ENCODE assay signal across 10 mouse cellular contexts in the genomic region with DNA sequence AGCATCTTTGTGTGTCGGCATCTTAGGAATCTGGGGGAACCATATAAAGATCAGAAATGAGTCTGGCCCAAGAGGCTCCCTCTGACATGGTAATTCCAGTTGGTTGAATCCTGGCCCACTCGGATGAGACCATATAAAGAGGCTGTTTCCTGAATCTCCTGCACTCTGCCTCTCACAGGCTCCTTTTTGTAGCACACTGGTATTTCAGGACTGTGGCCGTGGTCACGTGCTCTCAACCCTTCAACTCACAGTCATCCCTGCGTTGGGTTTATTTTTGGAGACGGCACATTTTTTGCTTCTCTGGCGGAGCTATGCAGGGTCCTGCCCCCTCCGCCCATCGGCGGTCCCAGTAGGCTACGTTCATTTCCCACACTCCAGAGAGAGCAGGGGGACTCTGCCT. TPM values are rescaled to one million over a fixed set of nuclear protein-coding genes. Genes with fewer than 3 reads are reported as not detected.
DNase-seq lines count a peak whose midpoint lies in the region; ATAC-seq and TF ChIP-seq lines count a peak whose summit lies in the region.
"Had no signal": no experiment of that assay in that cellular context is flagged by ENCODE, and none has a peak within 500 bp of the region (broad histone marks: within the 10 kb centered on the region; RNA-seq: fewer than 3 reads in every experiment).

No protein-coding gene starts in this region.

- no peak for TF ChIP-seq EP300 in lung, postnatal 0 days (IDR thresholded peaks at IDR 0.05)

- H3K4me2 ChIP-seq in forebrain, embryonic 14.5 days (ENCODE audit: low read length) = no peak overlapping the region
- no peak overlapping the region for H3K4me2 ChIP-seq in forebrain, embryonic 13.5 days
- H3K4me2 ChIP-seq in intestine, embryonic 16.5 days (ENCODE audit: low read depth, low read length) = no peak overlapping the region
- H3K4me2 ChIP-seq in lung, postnatal 0 days (replicated peaks; ENCODE audit: low read depth, low read length) = no peak overlapping the region
- H3K4me2 ChIP-seq in forebrain, embryonic 15.5 days (replicated peaks) = no peak overlapping the region
- H3K4me2 ChIP-seq: hindbrain, embryonic 15.5 days had no signal

- H3K4me3 ChIP-seq in forebrain, embryonic 14.5 days (ENCODE audit: low read depth, low read length) = no peak overlapping the region
- no peak overlapping the region for H3K4me3 ChIP-seq in forebrain, embryonic 13.5 days
- no peak overlapping the region for H3K4me3 ChIP-seq in embryonic fibroblast, embryonic 13.5 days (ENCODE audit: insufficient read depth, low read length)
- no peak overlapping the region for H3K4me3 ChIP-seq in intestine, embryonic 16.5 days (ENCODE audit: low read length)
- no peak overlapping the region for H3K4me3 ChIP-seq in lung, postnatal 0 days (ENCODE audit: low read depth, low read length)
- no peak overlapping the region for H3K4me3 ChIP-seq in forebrain, embryonic 15.5 days
- H3K4me3 ChIP-seq: hindbrain, embryonic 15.5 days had no signal

- no peak for ATAC-seq in forebrain, embryonic 14.5 days
- ATAC-seq in forebrain, embryonic 13.5 days = no peak
- ATAC-seq in intestine, embryonic 16.5 days = peak; percentile 61
- peak; percentile 89 for ATAC-seq in lung, postnatal 0 days
- ATAC-seq in forebrain, embryonic 15.5 days (replicated peaks) = no peak

- TF ChIP-seq CTCF in embryonic fibroblast, embryonic 13.5 days (IDR thresholded peaks at IDR 0.05; ENCODE audit: borderline replicate concordance, insufficient read depth, low read length) = no peak
- TF ChIP-seq CTCF in lung, postnatal 0 days (IDR thresholded peaks at IDR 0.05) = no peak

- H3K9me3 ChIP-seq in forebrain, embryonic 14.5 days (replicated peaks; ENCODE audit: control insufficient read depth, low read length) = no peaks in the 10 kb centered on the region
- no peaks in the 10 kb centered on the region for H3K9me3 ChIP-seq in forebrain, embryonic 13.5 days (replicated peaks)
- H3K9me3 ChIP-seq in intestine, embryonic 16.5 days (ENCODE audit: control insufficient read depth, low read length) = no peaks in the 10 kb centered on the region
- no peaks in the 10 kb centered on the region for H3K9me3 ChIP-seq in lung, postnatal 0 days (ENCODE audit: low read length)
- no peaks in the 10 kb centered on the region for H3K9me3 ChIP-seq in forebrain, embryonic 15.5 days
- H3K9me3 ChIP-seq: hindbrain, embryonic 15.5 days had no signal

- no peak for TF ChIP-seq POLR2A in embryonic fibroblast, embryonic 13.5 days (IDR thresholded peaks at IDR 0.05; ENCODE audit: low read depth, low read length)

- no peak for DNase-seq in forebrain, embryonic 14.5 days (ENCODE audit: low spot score)
- DNase-seq in lung, postnatal 0 days (ENCODE audit: low spot score) = peak; percentile 82
- DNase-seq in retina, postnatal 1 day = no peak
- DNase-seq in urinary bladder, adult 2 months (ENCODE audit: low spot score) = no peak

- H3K36me3 ChIP-seq in forebrain, embryonic 14.5 days (ENCODE audit: control insufficient read depth, insufficient read depth, low read length) = no peaks in the 10 kb centered on the region
- 0 out of 2 replicates have a peak, but pooled peaks cover 4% of the 10 kb centered on the region for H3K36me3 ChIP-seq in forebrain, embryonic 13.5 days (ENCODE audit: poor library complexity, severe bottlenecking)
- no peaks in the 10 kb centered on the region for H3K36me3 ChIP-seq in intestine, embryonic 16.5 days (ENCODE audit: control insufficient read depth, insufficient read depth, low read length)
- H3K36me3 ChIP-seq in lung, postnatal 0 days (ENCODE audit: insufficient read depth, low read length) = 0 out of 2 replicates have a peak, but pooled peaks cover 3% of the 10 kb centered on the region
- no peaks in the 10 kb centered on the region for H3K36me3 ChIP-seq in forebrain, embryonic 15.5 days
- H3K36me3 ChIP-seq: hindbrain, embryonic 15.5 days had no signal

- WGBS in forebrain, embryonic 14.5 days = 82% methylated on average over 11 of the region's 11 CpGs
- WGBS in forebrain, embryonic 13.5 days = 81% methylated on average over 11 of the region's 11 CpGs
- WGBS in intestine, embryonic 16.5 days = 58% methylated on average over 11 of the region's 11 CpGs
- 24% methylated on average over 11 of the region's 11 CpGs for WGBS in lung, postnatal 0 days
- WGBS in forebrain, embryonic 15.5 days = 79% methylated on average over 11 of the region's 11 CpGs

- H3K27ac ChIP-seq in forebrain, embryonic 14.5 days (ENCODE audit: low read depth, low read length) = no peak overlapping the region
- H3K27ac ChIP-seq in forebrain, embryonic 13.5 days = no peak overlapping the region
- peak overlapping the region; percentile 72 for H3K27ac ChIP-seq in embryonic fibroblast, embryonic 13.5 days (ENCODE audit: insufficient read depth, low read length)
- H3K27ac ChIP-seq in intestine, embryonic 16.5 days (ENCODE audit: low read length) = no peak overlapping the region
- H3K27ac ChIP-seq in lung, postnatal 0 days (ENCODE audit: low read length) = peak overlapping the region; percentile 72
- no peak overlapping the region for H3K27ac ChIP-seq in forebrain, embryonic 15.5 days (replicated peaks)
- H3K27ac ChIP-seq: liver, embryonic 14.5 days had no signal

- H3K4me1 ChIP-seq in forebrain, embryonic 14.5 days (ENCODE audit: control insufficient read depth, insufficient read depth, low read length) = peaks cover 15% of the 10 kb centered on the region
- H3K4me1 ChIP-seq in forebrain, embryonic 13.5 days = peaks cover 20% of the 10 kb centered on the region
- peaks cover 20% of the 10 kb centered on the region for H3K4me1 ChIP-seq in embryonic fibroblast, embryonic 13.5 days (ENCODE audit: control insufficient read depth, insufficient read depth, low read length)
- peaks cover 8% of the 10 kb centered on the region for H3K4me1 ChIP-seq in intestine, embryonic 16.5 days (ENCODE audit: control insufficient read depth, insufficient read depth, low read length)
- peaks cover 6% of the 10 kb centered on the region; the same call in 1 of the 2 replicates for H3K4me1 ChIP-seq in lung, postnatal 0 days (ENCODE audit: insufficient read depth, low read depth, low read length)
- H3K4me1 ChIP-seq in forebrain, embryonic 15.5 days = peaks cover 16% of the 10 kb centered on the region

- no peaks in the 10 kb centered on the region for H3K27me3 ChIP-seq in forebrain, embryonic 14.5 days (replicated peaks; ENCODE audit: control insufficient read depth, insufficient read depth, low read length)
- H3K27me3 ChIP-seq in forebrain, embryonic 13.5 days = no peaks in the 10 kb centered on the region
- H3K27me3 ChIP-seq in intestine, embryonic 16.5 days (replicated peaks; ENCODE audit: control insufficient read depth, insufficient read depth, low read length) = no peaks in the 10 kb centered on the region
- no peaks in the 10 kb centered on the region for H3K27me3 ChIP-seq in lung, postnatal 0 days (replicated peaks; ENCODE audit: insufficient read depth, low read length)
- H3K27me3 ChIP-seq in forebrain, embryonic 15.5 days = no peaks in the 10 kb centered on the region
- H3K27me3 ChIP-seq: hindbrain, embryonic 15.5 days had no signal

- 0 out of 2 replicates have a peak overlapping the region, but pooled peaks have one; percentile 44 for H3K9ac ChIP-seq in forebrain, embryonic 14.5 days (ENCODE audit: low read length)
- H3K9ac ChIP-seq in forebrain, embryonic 13.5 days = no peak overlapping the region
- H3K9ac ChIP-seq in intestine, embryonic 16.5 days (ENCODE audit: low read depth, low read length) = no peak overlapping the region
- H3K9ac ChIP-seq in lung, postnatal 0 days (replicated peaks; ENCODE audit: low read depth) = no peak overlapping the region
- H3K9ac ChIP-seq in forebrain, embryonic 15.5 days (replicated peaks) = no peak overlapping the region
- H3K9ac ChIP-seq: hindbrain, embryonic 15.5 days; liver, embryonic 14.5 days had no signal

RNA-seq across cellular contexts. Expression of gene Ift43, which starts 22.0 kb away (rescaled TPM):
- 73.7 and 82.0 TPM in 2 replicates for polyA plus RNA-seq in forebrain, embryonic 14.5 days (2014; fragmentation: Nextera tagmentation; extraction: Ambion mirVana)
- 91.3 and 104 TPM in 2 replicates for polyA plus RNA-seq in forebrain, embryonic 13.5 days (2015; fragmentation: Nextera tagmentation; extraction: Ambion mirVana)
- 44.2 and 52.6 TPM in 2 replicates for polyA plus RNA-seq in embryonic fibroblast, embryonic 13.5 days (2011; ENCODE audit: insufficient read length, low read depth, missing spikeins)
- 65.0 and 66.7 TPM in 2 replicates for polyA plus RNA-seq in intestine, embryonic 16.5 days (2015; fragmentation: Nextera tagmentation; extraction: Ambion mirVana)
- polyA plus RNA-seq in lung, postnatal 0 days (2015; fragmentation: Nextera tagmentation; extraction: Ambion mirVana) = 127 and 141 TPM in 2 replicates
- 74.6 and 82.8 TPM in 2 replicates for polyA plus RNA-seq in forebrain, embryonic 15.5 days (2015; fragmentation: Nextera tagmentation; extraction: Ambion mirVana)
- 45.5 and 58.0 TPM in 2 replicates for polyA plus RNA-seq in urinary bladder, adult 2 months (2012; rRNA removed)

RNA-seq across cellular contexts. Expression of gene Tgfb3, which starts 25.5 kb away (rescaled TPM):
- polyA plus RNA-seq in forebrain, embryonic 14.5 days (2014; fragmentation: Nextera tagmentation; extraction: Ambion mirVana) = 4.0 and 5.1 TPM in 2 replicates
- polyA plus RNA-seq in forebrain, embryonic 13.5 days (2015; fragmentation: Nextera tagmentation; extraction: Ambion mirVana) = 5.7 and 5.9 TPM in 2 replicates
- 239 and 264 TPM in 2 replicates for polyA plus RNA-seq in embryonic fibroblast, embryonic 13.5 days (2011; ENCODE audit: insufficient read length, low read depth, missing spikeins)
- 19.0 and 20.6 TPM in 2 replicates for polyA plus RNA-seq in intestine, embryonic 16.5 days (2015; fragmentation: Nextera tagmentation; extraction: Ambion mirVana)
- polyA plus RNA-seq in lung, postnatal 0 days (2015; fragmentation: Nextera tagmentation; extraction: Ambion mirVana) = 20.6 and 23.5 TPM in 2 replicates
- 7.7 and 7.9 TPM in 2 replicates for polyA plus RNA-seq in forebrain, embryonic 15.5 days (2015; fragmentation: Nextera tagmentation; extraction: Ambion mirVana)
- polyA plus RNA-seq in urinary bladder, adult 2 months (2012; rRNA removed) = 37.0 and 45.1 TPM in 2 replicates

Comparison
In these comparisons a context has a peak if more than half of its experiments do, and no peak if none do; other contexts are left out.
1. ATAC-seq: peak in intestine, embryonic 16.5 days (single experiment) and lung, postnatal 0 days (single experiment); none in forebrain, embryonic 14.5 days (single experiment), forebrain, embryonic 13.5 days (single experiment) and forebrain, embryonic 15.5 days (single experiment).
2. H3K27ac ChIP-seq: peak in embryonic fibroblast, embryonic 13.5 days (single experiment) and lung, postnatal 0 days (single experiment); none in forebrain, embryonic 14.5 days (single experiment), forebrain, embryonic 13.5 days (single experiment), intestine, embryonic 16.5 days (single experiment) and forebrain, embryonic 15.5 days (single experiment).